In the genomic region with DNA sequence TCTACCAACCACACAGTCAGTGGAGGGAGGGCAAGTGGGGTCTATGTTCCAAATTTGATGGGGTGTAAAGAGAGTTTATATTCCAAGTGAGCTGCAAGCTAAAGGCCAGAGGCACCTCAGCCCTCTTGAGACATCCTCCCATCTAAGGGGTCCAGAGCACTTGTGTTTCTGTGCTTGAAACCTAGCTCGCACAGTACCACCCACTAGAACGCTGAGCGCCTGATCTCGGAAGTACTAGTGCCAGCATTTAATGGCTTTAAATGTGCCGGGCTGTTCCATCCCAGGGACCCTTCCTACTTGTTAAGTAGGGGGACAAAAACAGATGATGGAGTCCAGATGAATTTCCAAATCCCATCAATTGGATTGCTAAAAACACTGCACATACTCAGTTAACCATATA, we compare ENCODE assay signal across 11 mouse cellular contexts. TPM values are rescaled to one million over a fixed set of nuclear protein-coding genes. Genes with fewer than 3 reads are reported as not detected.
DNase-seq lines count a peak whose midpoint lies in the region; ATAC-seq and TF ChIP-seq lines count a peak whose summit lies in the region.
"Had no signal": no experiment of that assay in that cellular context is flagged by ENCODE, and none has a peak within 500 bp of the region (broad histone marks: within the 10 kb centered on the region; RNA-seq: fewer than 3 reads in every experiment).

No protein-coding gene starts in this region.

- WGBS in kidney, embryonic 15.5 days: 66% methylated on average over 5 of the region's 5 CpGs
- WGBS in kidney, adult 2 months: 87% methylated on average over 5 of the region's 5 CpGs
- WGBS in embryonic facial prominence, embryonic 15.5 days: 52% methylated on average over 5 of the region's 5 CpGs
- 34% methylated on average over 5 of the region's 5 CpGs for WGBS in hindbrain, embryonic 14.5 days
- WGBS in midbrain, embryonic 15.5 days: 35% methylated on average over 5 of the region's 5 CpGs

- no peak overlapping the region for H3K4me3 ChIP-seq in kidney, embryonic 15.5 days (replicated peaks)
- H3K4me3 ChIP-seq in kidney, adult 2 months (ENCODE audit: insufficient read depth, low read depth, low read length): no peak overlapping the region
- peak overlapping the region; percentile 89 for H3K4me3 ChIP-seq in embryonic facial prominence, embryonic 15.5 days (replicated peaks)
- peak overlapping the region; percentile 92 for H3K4me3 ChIP-seq in hindbrain, embryonic 14.5 days (replicated peaks; ENCODE audit: low read length)
- peak overlapping the region; percentile 92 for H3K4me3 ChIP-seq in midbrain, embryonic 15.5 days
- H3K4me3 ChIP-seq: erythroblast, embryonic 14.5 days had no signal

- peak overlapping the region; percentile 93 for H3K4me2 ChIP-seq in kidney, embryonic 15.5 days
- H3K4me2 ChIP-seq in embryonic facial prominence, embryonic 15.5 days (replicated peaks): peak overlapping the region; percentile 87
- peak overlapping the region; percentile 86 for H3K4me2 ChIP-seq in hindbrain, embryonic 14.5 days (replicated peaks)
- peak overlapping the region; percentile 73 for H3K4me2 ChIP-seq in midbrain, embryonic 15.5 days

- H3K9me3 ChIP-seq in kidney, embryonic 15.5 days (replicated peaks): no peaks in the 10 kb centered on the region
- H3K9me3 ChIP-seq in embryonic facial prominence, embryonic 15.5 days (replicated peaks): no peaks in the 10 kb centered on the region
- H3K9me3 ChIP-seq in hindbrain, embryonic 14.5 days (ENCODE audit: control insufficient read depth, low read length): no peaks in the 10 kb centered on the region
- no peaks in the 10 kb centered on the region for H3K9me3 ChIP-seq in midbrain, embryonic 15.5 days

- H3K4me1 ChIP-seq in kidney, embryonic 15.5 days: peaks cover 49% of the 10 kb centered on the region
- no peaks in the 10 kb centered on the region for H3K4me1 ChIP-seq in kidney, adult 2 months (ENCODE audit: control insufficient read depth, insufficient read depth, low read length)
- H3K4me1 ChIP-seq in embryonic facial prominence, embryonic 15.5 days: peaks cover 51% of the 10 kb centered on the region
- H3K4me1 ChIP-seq in hindbrain, embryonic 14.5 days (replicated peaks; ENCODE audit: control insufficient read depth, insufficient read depth, low read length): peaks cover 58% of the 10 kb centered on the region
- H3K4me1 ChIP-seq in midbrain, embryonic 15.5 days: peaks cover 59% of the 10 kb centered on the region

- no peak for ATAC-seq in kidney, embryonic 15.5 days (replicated peaks; ENCODE audit: low FRiP score)
- no peak for ATAC-seq in embryonic facial prominence, embryonic 15.5 days (ENCODE audit: insufficient number of reproducible peaks, low FRiP score, low TSS enrichment, low read depth)
- no peak for ATAC-seq in hindbrain, embryonic 14.5 days (ENCODE audit: low FRiP score)
- ATAC-seq in midbrain, embryonic 15.5 days (replicated peaks): no peak

- no peak for DNase-seq in kidney, adult 2 months
- DNase-seq in hindbrain, embryonic 14.5 days (ENCODE audit: low spot score): no peak
- DNase-seq in urinary bladder, postnatal 25 days (ENCODE audit: low spot score): no peak
- no peak for DNase-seq in frontal cortex, adult 2 months (ENCODE audit: extremely low spot score in 1 of 2, low spot score in 1 of 2)
- DNase-seq in thymus, postnatal 14 days: no peak
- DNase-seq: kidney, postnatal 25 days had no signal

- no peaks in the 10 kb centered on the region for H3K36me3 ChIP-seq in kidney, embryonic 15.5 days
- no peaks in the 10 kb centered on the region for H3K36me3 ChIP-seq in kidney, adult 2 months (ENCODE audit: control insufficient read depth, insufficient read depth, low read length)
- H3K36me3 ChIP-seq in embryonic facial prominence, embryonic 15.5 days: no peaks in the 10 kb centered on the region
- H3K36me3 ChIP-seq in hindbrain, embryonic 14.5 days (replicated peaks; ENCODE audit: control insufficient read depth, insufficient read depth): no peaks in the 10 kb centered on the region
- no peaks in the 10 kb centered on the region for H3K36me3 ChIP-seq in midbrain, embryonic 15.5 days (replicated peaks)
- H3K36me3 ChIP-seq: G1E had no signal

- H3K27ac ChIP-seq in kidney, embryonic 15.5 days: no peak overlapping the region
- no peak overlapping the region for H3K27ac ChIP-seq in kidney, adult 2 months (ENCODE audit: insufficient read depth, low read depth, low read length)
- H3K27ac ChIP-seq in embryonic facial prominence, embryonic 15.5 days (replicated peaks): no peak overlapping the region
- 0 out of 2 replicates have a peak overlapping the region, but pooled peaks have one; percentile 99 for H3K27ac ChIP-seq in hindbrain, embryonic 14.5 days
- H3K27ac ChIP-seq in midbrain, embryonic 15.5 days: no peak overlapping the region

- H3K9ac ChIP-seq in kidney, embryonic 15.5 days: no peak overlapping the region
- H3K9ac ChIP-seq in embryonic facial prominence, embryonic 15.5 days: no peak overlapping the region
- H3K9ac ChIP-seq in hindbrain, embryonic 14.5 days: peak overlapping the region; percentile 95; the same call in 1 of the 2 replicates
- peak overlapping the region; percentile 97; the same call in 1 of the 2 replicates for H3K9ac ChIP-seq in midbrain, embryonic 15.5 days

- no peaks in the 10 kb centered on the region for H3K27me3 ChIP-seq in kidney, embryonic 15.5 days
- H3K27me3 ChIP-seq in kidney, adult 2 months (replicated peaks; ENCODE audit: control insufficient read depth, insufficient read depth, low read length): no peaks in the 10 kb centered on the region
- H3K27me3 ChIP-seq in embryonic facial prominence, embryonic 15.5 days: no peaks in the 10 kb centered on the region
- no peaks in the 10 kb centered on the region for H3K27me3 ChIP-seq in hindbrain, embryonic 14.5 days (ENCODE audit: control insufficient read depth, insufficient read depth, low read length)
- H3K27me3 ChIP-seq in midbrain, embryonic 15.5 days (replicated peaks): no peaks in the 10 kb centered on the region

- TF ChIP-seq CTCF in kidney, adult 2 months (conservative IDR thresholded peaks at IDR 0.05; ENCODE audit: insufficient read depth, insufficient read length, low read depth, low read length): no peak

- TF ChIP-seq POLR2A in kidney, adult 2 months (IDR thresholded peaks at IDR 0.05; ENCODE audit: low read depth, low read length): no peak

RNA-seq across cellular contexts. Expression of gene 1700025G04Rik, which starts 1.9 kb away (rescaled TPM):
- 17.2 and 21.2 TPM in 2 replicates for polyA plus RNA-seq in kidney, embryonic 15.5 days (2015; fragmentation: Nextera tagmentation; extraction: Ambion mirVana)
- polyA plus RNA-seq in kidney, adult 2 months (2012; rRNA removed): 1.2 and 2.2 TPM in 2 replicates
- 44.9 and 46.4 TPM in 2 replicates for polyA plus RNA-seq in embryonic facial prominence, embryonic 15.5 days (2015; fragmentation: Nextera tagmentation; extraction: Ambion mirVana)
- polyA plus RNA-seq in hindbrain, embryonic 14.5 days (2014; fragmentation: Nextera tagmentation; extraction: Ambion mirVana): 28.8 and 32.6 TPM in 2 replicates
- 34.6 and 37.8 TPM in 2 replicates for polyA plus RNA-seq in midbrain, embryonic 15.5 days (2015; fragmentation: Nextera tagmentation; extraction: Ambion mirVana)
- 25.1 and 26.6 TPM in 2 replicates for polyA plus RNA-seq in frontal cortex, adult 2 months (2012; rRNA removed)
- polyA plus RNA-seq: G1E had no signal

Comparison
In these comparisons a context has a peak if more than half of its experiments do, and no peak if none do; other contexts are left out.
1. H3K4me3 ChIP-seq: peak in embryonic facial prominence, embryonic 15.5 days (single experiment), hindbrain, embryonic 14.5 days (single experiment) and midbrain, embryonic 15.5 days (single experiment); none in kidney, embryonic 15.5 days (single experiment) and kidney, adult 2 months (single experiment).
2. H3K9ac ChIP-seq: peak in hindbrain, embryonic 14.5 days (single experiment) and midbrain, embryonic 15.5 days (single experiment); none in kidney, embryonic 15.5 days (single experiment) and embryonic facial prominence, embryonic 15.5 days (single experiment).
3. Peak in every context shown above with its lines, with median percentiles within 50 percentile points of each other: H3K4me2 ChIP-seq.